Mouse (Mus musculus): ENCODE data around the gene Zfp931.
"Not testable (repeated sequence)": the region's sequence is repeated elsewhere in the genome, so short reads cannot be mapped to it uniquely, and the experiment has no call there.

Gene Zfp931

DNA sequence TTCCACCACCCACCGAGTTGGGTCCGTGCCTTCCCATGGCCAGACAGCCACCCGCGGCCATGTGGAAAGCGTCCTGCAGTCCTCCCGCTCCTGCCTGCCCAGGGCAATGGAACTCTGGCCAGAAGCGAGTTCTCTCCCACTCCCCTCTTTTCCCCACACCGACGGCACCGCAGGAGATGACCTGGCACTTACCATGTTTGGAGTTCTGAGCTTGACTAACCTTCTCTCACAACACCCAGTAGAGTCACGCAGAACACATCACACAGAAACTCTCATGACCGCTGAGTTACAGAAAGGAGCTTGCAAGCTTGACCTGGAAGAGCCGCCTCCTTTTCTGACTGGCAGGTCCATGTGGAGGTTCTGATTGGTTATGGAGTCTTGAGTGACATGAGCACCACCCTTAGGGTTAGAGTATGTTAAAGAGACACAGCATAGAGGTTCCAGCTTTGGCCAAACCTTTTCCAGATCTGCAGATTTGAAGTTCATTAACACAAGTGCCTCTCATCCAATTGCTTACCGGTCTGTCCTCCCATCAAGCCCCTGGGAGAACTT, at the start of gene Zfp931:
TSS of gene Zfp931 (minus strand) at position 311 of the 552 bp plus-strand sequence.
- not testable (repeated sequence) for DNase-seq (ENCODE audit: low read depth, low spot score)

DNA sequence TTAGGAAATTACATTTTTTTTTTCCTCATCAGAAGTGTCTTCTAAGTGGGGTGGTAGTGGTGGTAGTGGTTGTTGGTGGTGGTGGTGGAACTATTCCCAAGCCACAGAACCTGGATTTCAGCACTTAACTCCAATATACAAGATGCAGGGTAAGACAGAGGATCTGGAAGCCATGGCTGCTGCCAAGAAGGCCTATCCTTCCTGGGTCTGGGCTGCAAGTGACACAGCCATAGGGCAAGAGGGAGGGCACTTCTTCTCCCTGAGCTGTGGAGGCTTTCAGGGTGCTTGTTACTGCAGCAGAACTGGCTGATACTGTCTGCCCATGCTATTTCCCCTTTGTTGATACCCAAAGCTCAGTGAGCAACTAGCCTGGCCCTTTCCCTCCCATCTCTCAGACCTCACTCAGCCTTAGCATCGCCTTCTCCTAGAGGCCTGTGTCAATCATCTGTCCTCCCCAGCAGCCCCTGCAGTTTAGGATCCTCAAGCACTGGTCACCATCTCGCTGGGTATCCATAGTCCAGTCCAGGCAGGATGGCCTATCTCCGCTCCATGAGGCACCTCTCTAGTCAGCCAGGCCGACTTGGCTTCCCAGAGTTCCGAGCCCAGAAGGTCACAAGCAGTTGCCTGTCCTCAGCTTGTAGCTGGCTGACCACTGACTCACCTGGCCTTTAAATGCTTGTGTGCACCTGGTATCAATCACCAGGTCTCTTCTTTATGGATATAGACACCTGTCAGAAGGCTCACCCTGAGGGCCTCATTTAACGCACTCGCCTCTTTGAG, 48.0 kb upstream of the Zfp931 start:
- no peak for DNase-seq (ENCODE audit: low read depth, low spot score)

DNA sequence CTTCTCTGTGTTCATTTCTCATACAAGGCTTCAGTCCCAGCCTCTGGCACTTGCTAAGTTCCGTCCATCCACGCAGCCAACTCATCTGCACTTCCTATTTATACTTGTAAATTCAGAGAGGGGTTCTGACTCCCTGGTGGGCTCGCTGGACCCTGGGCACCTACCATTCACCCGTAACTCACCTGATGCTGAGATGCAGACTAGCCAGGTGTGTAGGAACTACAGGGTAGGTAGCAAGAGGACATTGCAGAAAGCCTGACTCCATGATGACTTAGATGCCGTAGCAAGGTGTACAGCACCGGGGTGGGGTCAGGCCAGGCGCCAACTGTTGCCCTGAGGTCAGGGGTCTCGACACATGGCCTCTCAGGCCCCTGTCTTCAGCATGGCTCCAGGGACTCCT, 47.2 kb upstream of the Zfp931 start:
- DNase-seq (ENCODE audit: low read depth, low spot score) = no peak

DNA sequence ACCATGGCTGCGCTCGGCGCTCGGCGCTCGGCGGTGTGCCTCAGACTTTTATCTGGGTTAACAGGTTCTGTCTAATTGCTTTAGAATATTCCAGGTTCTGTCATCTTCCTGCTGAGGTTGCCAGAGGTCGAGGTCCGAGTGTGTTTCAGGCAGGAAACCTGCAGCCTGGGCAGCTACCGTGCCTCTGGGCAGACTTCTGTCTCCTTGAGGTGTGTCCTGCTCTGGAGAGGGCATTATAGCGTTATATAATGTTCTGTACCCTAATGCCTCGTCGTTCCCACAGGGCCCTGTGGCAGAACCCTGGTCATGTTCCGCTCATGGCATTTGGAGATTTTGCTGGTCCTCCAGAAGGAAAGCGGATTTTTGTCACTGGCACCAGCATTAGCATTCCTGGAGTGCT, 45.2 kb upstream of the Zfp931 start:
- DNase-seq (ENCODE audit: low read depth, low spot score) = no peak

DNA sequence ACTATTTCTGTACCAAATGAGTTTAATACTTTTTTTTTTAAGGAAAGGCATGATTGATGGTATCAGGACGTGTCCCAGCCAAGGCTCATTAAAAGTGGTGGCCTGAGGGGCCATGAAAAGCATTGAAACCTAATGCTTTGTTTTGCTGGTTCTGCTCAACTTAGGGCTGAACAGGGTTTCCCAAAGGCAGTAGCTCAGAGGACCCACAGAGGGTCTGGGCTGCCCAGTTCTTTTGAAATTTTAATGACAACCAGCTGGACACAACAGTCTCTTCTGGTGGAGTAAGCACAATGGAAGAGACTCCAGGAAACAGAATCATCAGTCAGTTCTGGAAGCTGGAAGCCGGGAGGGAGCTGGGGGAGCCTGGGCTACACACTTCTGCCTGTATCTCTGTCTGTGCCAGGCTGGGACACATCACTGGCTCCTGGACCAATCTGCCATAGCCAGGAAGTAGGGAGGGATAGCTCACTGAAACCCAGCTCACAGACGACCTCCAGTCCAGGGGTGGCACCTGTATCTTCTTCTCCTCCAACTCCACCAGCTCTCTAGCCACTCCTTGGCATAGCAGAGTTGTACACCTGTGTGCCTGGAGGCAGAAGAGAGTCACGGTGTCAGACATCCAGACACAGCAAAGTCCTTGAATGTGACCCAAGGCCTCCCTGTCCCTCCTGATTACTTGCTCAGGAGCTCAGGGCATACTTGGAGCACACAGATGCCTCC, 43.8 kb upstream of the Zfp931 start:
- DNase-seq (ENCODE audit: low read depth, low spot score) = no peak

DNA sequence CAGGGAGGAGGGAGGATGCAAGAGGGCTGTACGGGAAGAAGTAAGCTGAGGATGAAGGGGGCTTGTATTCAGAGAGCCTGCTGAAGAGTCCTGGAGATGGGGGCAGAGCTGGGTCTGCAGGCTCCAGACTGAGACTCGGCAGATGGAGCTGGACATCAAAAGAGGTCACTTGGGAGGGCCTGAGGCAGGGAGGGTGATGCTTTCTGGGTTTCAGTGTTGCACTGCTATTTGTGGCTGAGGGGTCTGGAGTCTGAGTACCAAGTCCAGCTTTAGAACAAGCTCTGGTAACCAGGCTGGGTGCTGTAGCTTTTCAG, 43.1 kb upstream of the Zfp931 start:
- DNase-seq (ENCODE audit: low read depth, low spot score) = no peak

DNA sequence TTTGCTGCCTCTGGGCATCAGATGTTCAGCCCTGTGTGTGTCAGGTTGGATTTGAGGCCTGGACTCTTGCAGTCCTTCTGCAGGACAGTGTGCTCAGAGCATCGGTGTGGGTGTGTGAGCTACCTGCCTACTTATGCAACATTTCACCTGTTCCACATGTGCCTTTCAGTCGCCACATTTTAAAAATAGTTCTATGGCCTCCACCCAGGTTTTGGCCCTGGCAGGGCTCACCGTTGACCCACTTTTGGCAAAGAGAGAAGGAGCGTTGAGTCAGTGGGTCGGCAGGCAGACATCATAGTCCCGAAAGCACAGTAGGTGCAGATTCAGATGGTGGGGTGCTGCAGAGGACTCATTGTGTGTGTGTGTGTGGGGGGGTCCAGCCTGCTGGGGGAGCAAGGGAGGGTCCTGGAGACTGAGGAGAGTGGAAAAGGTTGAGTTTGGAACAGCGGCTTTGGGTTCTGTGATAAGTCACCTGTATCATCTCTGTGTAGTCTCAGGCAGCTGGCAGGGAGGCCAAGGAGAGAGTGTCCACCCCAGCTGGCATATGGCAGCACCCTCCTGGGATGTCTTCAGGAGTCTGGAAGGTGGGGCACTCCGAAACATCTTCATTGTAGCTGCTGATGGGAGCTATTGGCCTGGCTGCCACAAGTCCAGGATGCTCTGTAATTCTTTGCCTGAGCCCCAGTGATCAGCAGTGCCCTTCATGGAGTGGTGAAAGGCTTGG, 42.5 kb upstream of the Zfp931 start:
- DNase-seq (ENCODE audit: low read depth, low spot score) = no peak

DNA sequence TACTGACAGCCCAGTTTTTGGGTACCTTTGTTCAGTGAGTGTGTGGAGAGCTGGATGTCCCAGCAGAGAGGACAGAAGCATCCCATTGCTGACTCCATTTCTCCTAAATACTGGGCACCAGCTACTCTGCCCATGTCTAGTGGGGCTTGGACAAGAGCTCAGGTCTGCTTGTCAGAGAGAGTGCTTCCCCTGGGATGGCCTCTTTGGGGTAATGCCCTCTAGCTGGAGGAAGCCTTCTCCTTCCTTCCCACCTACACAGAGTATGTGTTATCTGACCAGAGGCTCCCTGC, 42.0 kb upstream of the Zfp931 start:
- no peak for DNase-seq (ENCODE audit: low read depth, low spot score)

DNA sequence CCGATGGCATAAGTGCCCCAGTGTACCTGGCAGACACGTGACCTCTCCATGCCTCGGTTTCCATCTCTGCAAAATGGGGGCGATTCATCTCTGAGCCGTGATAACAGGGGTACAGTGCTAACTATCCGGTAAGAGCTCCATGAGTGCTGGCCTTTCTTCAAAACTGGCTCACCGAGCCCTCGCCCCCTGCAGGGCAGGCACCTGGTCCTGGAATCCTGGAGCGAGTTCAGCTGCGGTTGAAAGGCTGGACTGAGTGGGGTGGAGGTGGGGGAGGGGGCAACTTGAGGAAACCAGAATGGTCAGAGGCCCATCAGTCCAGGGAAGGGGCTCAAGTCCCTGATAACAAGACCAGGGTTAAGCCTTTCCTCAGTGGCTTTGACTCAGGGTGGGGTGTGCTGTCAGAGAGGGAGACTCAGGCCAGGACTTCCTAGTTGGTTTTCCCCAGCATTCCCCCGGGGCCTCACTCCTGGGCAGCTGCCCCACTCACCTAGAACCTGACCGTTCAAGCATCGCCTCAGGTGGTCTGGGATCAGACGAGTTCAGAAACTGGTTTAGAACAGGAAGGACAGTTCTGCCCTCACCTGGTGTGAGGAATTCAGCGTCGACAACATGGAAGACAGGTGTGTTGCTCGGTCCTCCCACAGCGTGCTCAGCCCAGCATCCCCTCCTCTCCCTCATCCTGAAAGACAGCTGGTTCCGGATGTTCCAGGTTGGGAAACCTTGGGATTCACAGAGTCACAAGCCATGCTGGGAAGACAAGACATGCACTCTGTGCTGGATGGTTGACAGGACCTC, 41.5 kb upstream of the Zfp931 start:
- DNase-seq (ENCODE audit: low read depth, low spot score) = no peak

DNA sequence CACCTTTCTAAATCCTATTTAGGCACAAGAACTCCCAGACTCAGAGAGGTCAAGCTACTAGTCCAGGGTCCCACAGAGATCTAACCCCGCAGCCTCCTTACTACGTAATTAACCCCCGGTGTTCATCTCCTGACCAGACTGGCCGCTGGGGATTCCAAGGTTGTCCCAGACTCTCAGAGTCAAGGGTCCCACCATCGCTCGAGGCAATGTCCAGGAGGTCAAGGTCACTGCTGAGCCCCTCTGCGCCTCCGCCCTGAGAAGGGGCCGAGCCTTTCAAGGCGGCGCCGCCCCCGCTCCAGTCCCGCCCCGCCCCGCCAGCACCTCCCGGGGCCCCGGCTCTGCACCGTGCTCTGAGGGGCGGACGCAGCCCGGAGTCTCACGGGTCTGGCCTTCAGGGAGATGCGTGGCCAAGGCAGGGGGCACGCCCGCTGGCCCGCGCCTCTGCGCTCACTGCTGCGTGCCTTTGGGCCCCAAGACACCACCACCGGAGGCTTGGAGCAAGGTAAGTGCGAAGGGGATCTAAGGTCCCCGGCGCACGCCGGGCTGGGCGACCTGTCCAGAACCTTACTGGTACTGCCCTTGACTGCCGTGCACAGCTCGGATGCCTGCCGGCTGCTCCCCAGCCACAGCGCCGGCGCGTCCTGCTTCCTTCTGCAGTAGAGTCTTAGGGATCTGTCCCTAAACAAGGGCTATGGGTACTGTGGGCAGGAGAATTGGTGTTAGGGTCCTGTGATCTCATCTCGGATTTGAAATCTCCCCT, 40.7 kb upstream of the Zfp931 start, which contains the start of gene Phactr3:
TSS of gene Phactr3 (plus strand) at position 175 of the 760 bp plus-strand sequence.
- no peak for DNase-seq (ENCODE audit: low read depth, low spot score)

DNA sequence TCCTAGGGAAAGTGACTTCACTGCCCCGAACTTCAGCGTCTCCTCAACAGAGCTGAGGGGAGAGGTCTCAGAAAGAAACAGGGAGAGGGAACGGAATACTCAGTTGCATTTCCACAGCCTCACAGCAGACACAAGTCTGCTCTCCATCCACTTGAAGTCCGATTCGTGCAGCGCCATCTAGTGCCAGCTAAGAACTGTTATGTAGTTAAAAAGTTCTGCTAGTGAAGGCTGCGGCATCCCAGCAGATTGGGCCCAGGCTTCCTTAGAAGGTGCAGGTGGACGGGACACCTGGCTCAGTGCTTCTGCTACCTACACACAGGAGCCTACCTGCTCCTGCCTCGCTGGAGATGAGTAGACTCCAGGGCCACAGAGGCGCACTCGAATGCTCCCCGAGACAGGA, 39.7 kb upstream of the Zfp931 start:
- no peak for DNase-seq (ENCODE audit: low read depth, low spot score)

DNA sequence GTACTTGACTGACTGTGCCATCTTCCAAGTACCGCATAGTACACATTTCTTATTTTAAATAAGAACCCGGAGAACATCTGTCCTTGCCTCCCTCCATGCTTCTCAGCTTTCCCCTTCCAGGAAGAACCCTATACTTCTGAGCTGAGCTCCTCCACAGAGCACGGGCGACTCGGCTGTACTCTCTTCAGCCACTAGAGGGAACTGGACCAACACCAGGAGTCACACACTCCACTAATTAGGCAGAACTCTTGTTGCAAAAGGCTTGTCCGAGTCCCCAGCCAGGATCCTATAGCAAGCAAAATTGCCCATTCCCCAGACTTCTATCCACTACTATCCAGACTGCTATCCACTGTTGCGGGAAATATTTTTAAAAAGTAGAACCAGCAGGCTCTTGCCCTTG, 23.7 kb upstream of the Zfp931 start:
- DNase-seq (ENCODE audit: low read depth, low spot score) = no peak

DNA sequence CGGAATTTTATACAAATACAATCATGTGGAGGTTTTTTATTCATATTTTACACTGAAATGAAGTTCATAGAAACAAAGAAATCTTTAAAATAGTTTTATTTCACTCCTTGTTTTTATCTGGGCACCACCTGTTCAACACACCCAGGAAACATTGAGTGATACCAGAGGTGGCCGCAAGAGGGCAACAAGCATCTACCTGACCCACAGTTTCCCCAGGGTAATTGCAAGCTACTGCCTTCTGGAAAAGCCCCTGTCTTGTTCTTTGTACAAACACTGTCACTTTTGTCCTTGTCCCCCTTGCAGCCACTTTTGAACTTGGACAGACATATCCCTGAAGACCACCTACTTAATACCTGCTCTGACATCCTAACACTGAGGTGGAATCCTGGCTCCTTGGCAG, 19.7 kb upstream of the Zfp931 start:
- no peak for DNase-seq (ENCODE audit: low read depth, low spot score)

DNA sequence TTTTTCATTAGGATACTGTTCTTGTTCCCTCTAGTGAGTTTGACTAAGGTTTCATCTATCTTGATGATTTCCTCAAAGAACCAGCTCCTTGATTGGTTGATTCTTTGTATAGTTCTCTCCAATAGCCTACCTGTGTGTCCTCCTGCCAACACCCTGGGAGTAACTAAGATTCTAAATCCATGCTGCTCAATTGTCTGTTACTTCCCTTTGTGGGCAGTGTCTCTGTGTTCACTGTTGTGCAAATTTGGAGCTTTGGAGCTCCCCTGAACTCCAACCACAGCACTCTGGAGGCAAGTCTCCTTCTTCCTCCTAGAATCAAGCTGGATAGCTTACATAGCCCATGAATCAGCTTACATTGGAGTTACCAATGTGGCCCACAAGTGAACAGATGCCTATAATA, 11.3 kb upstream of the Zfp931 start:
- no peak for DNase-seq (ENCODE audit: low read depth, low spot score)

DNA sequence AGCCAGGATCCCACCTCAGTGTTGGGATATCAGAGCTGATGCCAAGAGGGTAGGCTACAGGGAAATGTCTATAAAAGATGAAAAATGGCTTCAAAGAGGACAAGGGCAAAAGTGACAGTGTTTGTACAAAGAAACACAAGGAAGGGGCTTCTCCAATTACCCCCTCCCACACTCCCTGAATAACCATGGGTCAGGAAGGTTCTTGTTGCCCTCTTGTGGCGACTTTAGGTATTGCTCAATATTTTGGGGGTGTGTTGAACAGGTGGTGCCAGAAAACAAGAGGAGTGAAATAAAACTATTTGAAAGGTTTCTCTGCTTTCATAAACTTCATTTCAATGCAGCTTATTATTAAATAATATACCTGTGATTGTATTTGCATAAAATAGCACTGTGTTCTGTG, 20.1 kb downstream of the Zfp931 start:
- no peak for DNase-seq (ENCODE audit: low read depth, low spot score)

DNA sequence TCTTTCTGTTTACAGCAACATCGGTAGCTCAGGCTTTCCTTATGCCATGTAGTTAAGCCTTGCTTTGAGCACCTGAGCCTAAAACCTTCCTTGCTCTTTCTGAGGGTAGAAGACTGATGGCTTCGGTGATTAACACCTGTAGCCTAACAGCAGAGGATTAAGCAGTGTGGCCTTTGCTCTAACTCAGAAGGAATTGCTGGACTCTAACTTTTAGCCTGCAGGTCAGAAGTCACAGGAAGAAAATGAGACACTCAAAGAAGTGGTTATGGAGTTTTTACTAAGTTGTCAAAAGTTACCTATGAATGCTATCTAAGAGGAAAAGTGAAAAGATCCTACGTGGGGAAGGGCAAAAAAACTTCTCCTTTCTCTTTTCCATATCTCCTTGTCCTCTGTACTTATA, 50.7 kb downstream of the Zfp931 start:
- DNase-seq (ENCODE audit: low read depth, low spot score) = not testable (repeated sequence)

DNA sequence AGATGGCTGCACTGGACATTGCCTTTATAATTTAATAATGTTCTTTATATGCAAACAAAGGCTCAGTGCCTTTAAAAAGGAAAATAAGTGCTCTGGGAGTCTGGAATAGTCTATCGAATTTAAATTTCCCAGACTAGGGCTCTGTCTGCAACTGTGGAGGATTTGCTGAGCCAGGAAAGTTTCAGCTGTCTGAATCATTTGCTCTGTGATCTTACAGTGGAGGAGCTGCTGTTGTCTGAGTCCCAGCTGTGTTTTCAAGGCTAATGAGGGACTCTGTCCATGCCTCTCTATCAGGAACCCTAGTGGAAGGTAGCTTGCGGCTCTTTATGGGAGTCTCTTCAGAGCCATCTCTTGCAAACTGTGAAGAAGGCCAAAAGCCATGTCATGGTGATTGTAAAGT, 54.4 kb downstream of the Zfp931 start:
- DNase-seq (ENCODE audit: low read depth, low spot score) = not testable (repeated sequence)

DNA sequence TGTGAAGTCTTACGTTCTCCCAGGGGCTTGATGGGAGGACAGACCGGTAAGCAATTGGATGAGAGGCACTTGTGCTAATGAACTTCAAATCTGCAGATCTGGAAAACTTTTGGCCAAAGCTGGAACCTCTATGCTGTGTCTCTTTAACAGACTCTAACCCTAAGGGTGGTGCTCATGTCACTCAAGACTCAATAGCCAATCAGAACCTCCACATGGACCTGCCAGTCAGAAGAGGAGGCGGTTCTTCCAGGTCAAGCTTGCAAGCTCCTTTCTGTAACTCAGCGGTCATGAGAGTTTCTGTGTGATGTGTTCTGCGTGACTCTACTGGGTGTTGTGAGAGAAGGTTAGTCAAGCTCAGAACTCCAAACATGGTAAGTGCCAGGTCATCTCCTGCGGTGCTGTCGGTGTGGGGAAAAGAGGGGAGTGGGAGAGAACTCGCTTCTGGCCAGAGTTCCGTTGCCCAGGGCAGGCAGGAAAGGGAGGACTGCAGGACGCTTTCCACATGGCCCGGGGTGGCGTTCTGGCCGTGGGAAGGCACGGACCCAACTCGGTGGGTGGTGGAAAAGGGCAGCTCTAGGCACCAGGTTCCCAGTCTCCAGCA, 55.2 kb downstream of the Zfp931 start, which contains the start of gene Zfp971:
TSS of gene Zfp971 (plus strand) at position 274 of the 601 bp plus-strand sequence.
- DNase-seq (ENCODE audit: low read depth, low spot score) = not testable (repeated sequence)

DNA sequence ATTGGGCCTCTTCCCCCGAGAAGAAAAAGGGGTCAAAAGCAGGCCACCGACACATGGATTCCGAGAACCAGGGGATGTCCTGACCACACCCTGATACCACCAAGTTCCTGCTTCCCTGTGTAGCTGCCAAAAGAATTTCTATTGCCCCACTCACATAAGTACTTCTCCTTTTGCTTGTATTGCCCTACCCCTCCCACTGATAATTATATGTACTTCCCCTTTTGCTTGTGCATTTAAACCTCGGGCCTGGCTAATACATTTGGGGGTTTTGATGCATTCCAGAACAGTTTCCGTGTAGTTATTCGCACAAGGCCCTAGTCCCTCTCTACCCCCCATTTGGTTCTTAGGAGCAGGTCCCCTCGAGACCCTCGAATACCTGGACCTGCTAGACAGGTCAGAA, 57.5 kb downstream of the Zfp931 start:
- DNase-seq (ENCODE audit: low read depth, low spot score) = not testable (repeated sequence)

DNA sequence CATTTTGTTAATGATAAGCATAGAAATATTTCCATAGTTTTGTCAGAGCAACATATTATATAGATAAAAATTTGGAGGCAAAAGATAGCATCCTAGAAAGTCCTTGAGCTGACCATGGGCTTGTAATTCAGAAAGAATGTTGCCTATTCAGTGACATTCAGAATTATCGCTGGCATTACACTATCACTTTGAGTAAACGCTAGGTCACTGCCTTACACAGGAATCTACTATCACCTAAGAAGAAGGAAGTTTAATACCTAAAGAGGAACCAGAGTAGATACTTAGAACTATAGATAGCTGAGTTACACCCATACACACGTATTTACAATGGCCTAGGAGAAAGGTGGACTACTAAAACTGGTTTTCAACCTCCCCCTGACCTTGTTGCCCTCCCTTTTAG, 58.8 kb downstream of the Zfp931 start:
- DNase-seq (ENCODE audit: low read depth, low spot score) = not testable (repeated sequence)

Data from WW6 (cell line).